Mouse (Mus musculus) ES-Bruce4 (cell line): ENCODE measurements around the gene Fnbp1.

Experiments used
- CTCF ChIP-seq: IDR thresholded peaks from one replicate; pipeline ENCODE4 v1.8.1; 2011; ENCODE audit warnings: low read depth, low read length
- EP300 ChIP-seq: IDR thresholded peaks from 2 replicates; pipeline ENCODE4 v1.6.1; 2011; ENCODE audit warnings: low read depth, low read length; ENCODE audit not compliant: insufficient read depth
- POLR2A ChIP-seq: IDR thresholded peaks from one replicate; pipeline ENCODE4 v1.8.1; 2011; ENCODE audit warnings: low read length; ENCODE audit not compliant: insufficient read depth

- TF ChIP-seq CTCF = no peak
- TF ChIP-seq EP300 = no peak
- TF ChIP-seq POLR2A = no peak
These were observed 48.9 kb downstream of the Fnbp1 start for GRCm38 (mm10) chr2:31092939-31093338.
